Mouse (Mus musculus): ENCODE measurements at regions not wholly inside any gene's neighbourhood (a gene's known extent, or its start where the extent isn't known, plus 50 kb on each side); places are given as distances from the start of the nearest gene placed in this dataset.

- TF ChIP-seq GATA1 (IDR thresholded peaks at IDR 0.05; ENCODE audit: borderline replicate concordance, low read length), result no peak
- TF ChIP-seq FLI1 (IDR thresholded peaks at IDR 0.05; ENCODE audit: low read length), result no peak
Measured at GRCm38 (mm10) chr6:54760541-54760940, 56.2 kb upstream of the Znrf2 start.

All from megakaryocyte, embryonic 14.5 days (primary cell).